Mouse (Mus musculus): Measurements from ENCODE around the gene Mthfd2l. TPM values are rescaled to one million over a fixed set of nuclear protein-coding genes. Genes with fewer than 3 reads are reported as not detected.

Gene Mthfd2l
- total RNA-seq, 2 experiments from 2014 or later = 18.8 to 21.8 TPM

- DNase-seq = no peak
Observed at GRCm38 (mm10) chr5:90949499-90949898, 18.6 kb downstream of the Mthfd2l start.

GRCm38 (mm10) chr5:90951475-90951874 is 20.6 kb downstream of the Mthfd2l start:
- peak; percentile 24 for DNase-seq

- DNase-seq = no peak
Observed at GRCm38 (mm10) chr5:90952731-90953481, 22.0 kb downstream of the Mthfd2l start.

GRCm38 (mm10) chr5:90964316-90964715 is 33.4 kb downstream of the Mthfd2l start:
- no peak for DNase-seq

- no peak for DNase-seq
Observed at GRCm38 (mm10) chr5:90964764-90965163, 33.8 kb downstream of the Mthfd2l start.

GRCm38 (mm10) chr5:90965386-90965785 is 34.5 kb downstream of the Mthfd2l start:
- no peak for DNase-seq

GRCm38 (mm10) chr5:90977244-90977643 is 46.3 kb downstream of the Mthfd2l start:
- peak; percentile 32 to 50 for DNase-seq

- peak in 1 of 2 experiments; percentile 26 for DNase-seq
Observed at GRCm38 (mm10) chr5:90980297-90980696, 49.4 kb downstream of the Mthfd2l start.

- DNase-seq = no peak
Observed at GRCm38 (mm10) chr5:90987605-90988004, 56.7 kb downstream of the Mthfd2l start.

- DNase-seq = no peak
Observed at GRCm38 (mm10) chr5:90988149-90988548, 57.2 kb downstream of the Mthfd2l start.

- no peak for DNase-seq
Observed at GRCm38 (mm10) chr5:90988592-90988991, 57.7 kb downstream of the Mthfd2l start.

- DNase-seq = no peak
Observed at GRCm38 (mm10) chr5:90999942-91000341, 69.0 kb downstream of the Mthfd2l start.

- DNase-seq = no peak
Observed at GRCm38 (mm10) chr5:91015216-91015615, 84.3 kb downstream of the Mthfd2l start.

GRCm38 (mm10) chr5:91023114-91023513 is 92.2 kb downstream of the Mthfd2l start:
- no peak for DNase-seq

- no peak for DNase-seq
Observed at GRCm38 (mm10) chr5:91027164-91027563, 96.2 kb downstream of the Mthfd2l start, which contains the start of gene Epgn. Gene Epgn (plus strand): TSS chr5:91027464.

- no peak for DNase-seq
Observed at GRCm38 (mm10) chr5:91027840-91028239, 96.9 kb downstream of the Mthfd2l start.

GRCm38 (mm10) chr5:91030629-91031028 is 99.7 kb downstream of the Mthfd2l start:
- DNase-seq = no peak

GRCm38 (mm10) chr5:91035341-91035740 is 104.4 kb downstream of the Mthfd2l start:
- no peak for DNase-seq

- DNase-seq = no peak
Observed at GRCm38 (mm10) chr5:91036628-91037027, 105.7 kb downstream of the Mthfd2l start.

- no peak for DNase-seq
Observed at GRCm38 (mm10) chr5:91037756-91038155, 106.8 kb downstream of the Mthfd2l start.

- no peak for DNase-seq
Observed at GRCm38 (mm10) chr5:91038547-91038946, 107.6 kb downstream of the Mthfd2l start.

- no peak for DNase-seq
Observed at GRCm38 (mm10) chr5:91038963-91039362, 108.0 kb downstream of the Mthfd2l start.

- no peak for DNase-seq
Observed at GRCm38 (mm10) chr5:91047987-91048386, 117.1 kb downstream of the Mthfd2l start.

- DNase-seq = no peak
Observed at GRCm38 (mm10) chr5:91048397-91048796, 117.5 kb downstream of the Mthfd2l start.
